Mouse (Mus musculus) heart, postnatal 0 days (tissue): ENCODE data around the gene Hydin.

Experiments used
- CTCF ChIP-seq: IDR thresholded peaks from 2 replicates; pipeline ENCODE4 v1.5.1; 2016; ENCODE audit warnings: antibody characterized with exemption, control low read depth, low read depth
- EP300 ChIP-seq: IDR thresholded peaks from 2 replicates; pipeline ENCODE4 v1.6.1; 2016; ENCODE audit warnings: antibody characterized with exemption, low read depth

DNA sequence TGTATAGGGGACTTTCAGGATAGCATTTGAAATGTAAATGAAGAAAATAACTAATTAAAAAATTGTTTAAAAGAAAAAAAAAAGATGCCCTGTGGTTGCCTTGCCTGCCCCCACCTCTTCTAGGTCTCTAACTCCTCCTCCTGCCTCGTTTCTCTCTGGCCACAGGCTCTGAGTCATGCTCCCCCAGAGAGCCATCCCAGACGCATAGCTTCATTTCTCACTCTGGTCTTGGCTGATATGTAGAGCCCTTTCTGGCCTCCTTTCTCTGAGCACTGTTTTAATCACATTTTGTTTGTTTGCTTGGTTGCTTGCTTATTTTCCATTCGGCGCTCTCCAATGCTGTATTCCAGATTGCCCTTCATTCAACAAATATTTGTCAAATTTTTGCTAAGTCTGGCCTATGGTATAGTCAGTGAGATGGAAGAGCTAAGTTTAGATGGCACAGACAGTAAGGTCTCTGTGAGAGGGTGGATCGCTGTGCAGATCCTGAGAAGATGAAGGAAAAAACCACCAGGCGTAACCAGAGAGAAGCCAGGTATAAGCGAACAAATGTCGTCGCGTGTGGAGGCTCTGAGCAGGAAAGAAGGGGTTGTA is 57.3 kb downstream of the Hydin start:
- TF ChIP-seq CTCF (no peak), EP300 (no peak)
